Mouse (Mus musculus) retina, postnatal 1 day (tissue): ENCODE data around the gene Prpf40a.

Experiments used
- DNase-seq: peaks from one replicate; pipeline ENCODE4 v3.0.0-alpha.2; 2012

Prpf40a gene

GRCm38 (mm10) chr2:53102901-53103300 is 88.2 kb downstream of the Prpf40a start:
- no peak for DNase-seq

GRCm38 (mm10) chr2:53101885-53102740 is 89.0 kb downstream of the Prpf40a start:
- DNase-seq, result no peak

GRCm38 (mm10) chr2:53100093-53100492 is 91.0 kb downstream of the Prpf40a start:
- DNase-seq, result no peak

- no peak for DNase-seq
These were observed 95.6 kb downstream of the Prpf40a start for GRCm38 (mm10) chr2:53095489-53095888.

- no peak for DNase-seq
These were observed 96.1 kb downstream of the Prpf40a start for GRCm38 (mm10) chr2:53095031-53095430.

GRCm38 (mm10) chr2:53088744-53089143 is 102.3 kb downstream of the Prpf40a start:
- DNase-seq, result no peak

- DNase-seq, result peak; percentile 62
These were observed 105.4 kb downstream of the Prpf40a start for GRCm38 (mm10) chr2:53085617-53086202.
